ENCODE assay signal across 8 mouse cellular contexts in the genomic region with DNA sequence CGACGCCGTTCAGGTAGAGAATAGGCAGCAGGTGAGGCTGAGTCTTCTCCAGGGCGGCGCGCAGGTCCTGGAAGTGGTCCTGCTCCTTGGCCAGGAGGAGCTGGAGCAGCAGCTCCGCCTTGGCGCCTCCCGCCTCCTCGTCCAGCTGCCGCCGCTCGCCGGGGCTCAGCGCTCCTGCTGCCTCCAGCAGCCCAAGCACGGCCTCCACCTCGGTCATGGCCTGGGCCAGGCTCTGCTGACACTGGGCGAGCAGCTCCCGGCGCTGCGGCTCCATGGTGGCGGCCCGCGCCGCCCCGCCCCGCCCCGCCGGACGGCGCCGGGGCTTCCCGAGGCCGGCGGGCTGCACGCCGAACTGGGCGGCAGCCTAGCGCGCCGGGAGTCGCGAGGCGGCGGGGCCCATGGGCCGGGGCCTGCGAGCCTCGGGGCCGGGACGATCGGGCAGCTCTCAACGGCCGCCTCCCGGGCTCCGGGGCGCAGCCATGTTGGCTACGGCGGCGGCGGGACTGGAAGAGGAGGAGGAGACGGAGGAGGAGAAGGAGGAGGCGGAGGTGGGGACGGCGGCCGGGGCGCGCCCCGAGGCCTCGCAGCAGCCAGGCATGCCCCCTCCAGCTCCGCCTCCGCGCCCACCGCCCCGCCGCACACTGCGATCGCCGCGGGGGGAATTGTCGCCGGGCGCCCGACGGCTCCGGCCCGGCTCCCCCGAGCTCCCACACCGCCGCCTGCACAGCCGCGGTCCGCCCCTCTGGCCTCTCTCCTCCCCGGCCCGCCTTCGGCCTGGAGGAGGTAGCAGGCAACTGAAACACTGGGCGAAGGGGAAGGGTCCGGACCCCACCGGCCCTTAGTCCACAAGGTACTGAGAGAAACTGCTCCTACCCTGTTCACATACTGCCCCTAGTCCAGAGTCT. TPM values are rescaled to one million over a fixed set of nuclear protein-coding genes. Genes with fewer than 3 reads are reported as not detected.
DNase-seq lines count a peak whose midpoint lies in the region; ATAC-seq lines count a peak whose summit lies in the region.

Gene Dlg5 (minus strand): TSS at position 744 of the 905 bp plus-strand sequence.

- H3K27ac ChIP-seq in hindbrain, embryonic 15.5 days (replicated peaks): peak within 1 kb of the TSS; percentile 96

- no peaks in the 10 kb centered on the region for H3K9me3 ChIP-seq in hindbrain, embryonic 15.5 days

- H3K4me1 ChIP-seq in hindbrain, embryonic 15.5 days (replicated peaks): peaks cover 36% of the 10 kb centered on the region

- no peaks in the 10 kb centered on the region; the same call in 1 of the 2 replicates for H3K36me3 ChIP-seq in hindbrain, embryonic 15.5 days

- peak; percentile 42 for DNase-seq in adrenal gland, adult 8-10 months
- peak; percentile 63 to 64 for DNase-seq in cerebellum, postnatal 36 days
- peak; percentile 66 for DNase-seq in gastrocnemius, postnatal 10 days
- DNase-seq in layer of hippocampus, postnatal 36 days: peak; percentile 60
- DNase-seq in lung, postnatal 14 days: peak; percentile 67
- DNase-seq in right cerebral cortex, postnatal 10 days (ENCODE audit: low spot score in 2 of 2): peak; percentile 58 to 70

- under 1% methylated on average over 70 of the region's 98 CpGs for WGBS in hindbrain, embryonic 15.5 days

- peak; percentile 85 for ATAC-seq in hindbrain, embryonic 15.5 days (ENCODE audit: low FRiP score, low read depth)
- ATAC-seq in CD4-positive, CD25-positive, alpha-beta regulatory T cell, adult 4 months: no peak

- peak within 1 kb of the TSS; percentile 96 for H3K9ac ChIP-seq in hindbrain, embryonic 15.5 days

- no peaks in the 10 kb centered on the region for H3K27me3 ChIP-seq in hindbrain, embryonic 15.5 days

- H3K4me3 ChIP-seq in hindbrain, embryonic 15.5 days: peak within 1 kb of the TSS; percentile 80

- H3K4me2 ChIP-seq in hindbrain, embryonic 15.5 days: peak within 1 kb of the TSS; percentile 87

RNA-seq across cellular contexts. Expression of gene Dlg5, which starts in this region (rescaled TPM):
- total RNA-seq in adrenal gland, adult 8-10 months (2022): 10 to 100 TPM; 49.9 to 76.1 (median 55.6) TPM
- 10 to 100 TPM; 11.7 to 19.0 TPM for total RNA-seq in gastrocnemius, postnatal 10 days (2021)
- 20.0 and 20.6 TPM in 2 replicates for polyA plus RNA-seq in hindbrain, embryonic 15.5 days (2015; fragmentation: Nextera tagmentation; extraction: Ambion mirVana)
- 10 to 100 TPM; 57.8 to 61.7 TPM for total RNA-seq in layer of hippocampus, postnatal 36 days (2021)
- polyA plus RNA-seq in CD4-positive, CD25-positive, alpha-beta regulatory T cell, adult 4 months (2017; shearing (Covaris generic)): under 1 TPM; 0.32 to 0.49 TPM

Comparison
In these comparisons a context has a peak if more than half of its experiments do, and no peak if none do; other contexts are left out.
1. RNA of gene Dlg5 (polyA plus RNA-seq): 20.0 to 20.6 TPM in hindbrain, embryonic 15.5 days; 0.32 to 0.49 TPM in CD4-positive, CD25-positive, alpha-beta regulatory T cell, adult 4 months; every median in the first group is over 10 times any median in the second.
2. Peak in every context shown above with its lines, with median percentiles within 50 percentile points of each other: DNase-seq.